Mouse (Mus musculus) heart, adult 2 months (tissue): ENCODE results near the gene Lamtor5.

ENCODE experiments used
- CTCF ChIP-seq: fragments of 200-600 bp; IDR thresholded peaks from 2 replicates; pipeline ENCODE4 v1.8.1; 2022; ENCODE audit warnings: antibody characterized with exemption, mild to moderate bottlenecking, moderate library complexity
- EP300 ChIP-seq: fragments of 200-500 bp; IDR thresholded peaks from 2 replicates; pipeline ENCODE4 v1.6.1; 2011; ENCODE audit warnings: low read depth, low read length, control low read depth; ENCODE audit not compliant: insufficient read depth
- POLR2A ChIP-seq: fragments of 200-500 bp; IDR thresholded peaks from 2 replicates; pipeline ENCODE4 v1.6.1; 2011; ENCODE audit warnings: mild to moderate bottlenecking, low read depth, low read length, control low read depth; ENCODE audit not compliant: insufficient read depth

DNA sequence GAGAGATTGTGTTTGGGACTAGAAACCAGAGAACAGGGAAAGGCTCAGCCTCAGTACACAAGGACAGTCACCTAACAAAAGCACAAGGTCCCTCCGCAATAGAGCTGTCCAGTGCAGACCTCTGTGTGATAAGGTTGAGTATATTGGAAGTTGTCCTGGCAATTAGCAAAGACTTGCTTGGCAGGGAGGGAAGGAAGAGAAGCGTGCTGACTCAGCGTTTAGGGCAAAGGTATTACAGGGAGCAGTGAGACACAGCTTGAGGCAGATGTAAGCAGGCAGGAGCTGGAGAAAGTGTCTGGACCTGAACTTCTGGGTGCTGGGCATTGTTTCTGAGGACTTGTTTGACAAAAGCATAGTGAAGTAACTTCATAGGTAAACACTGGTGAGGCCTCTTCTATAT, 22.7 kb upstream of the Lamtor5 start:
- TF ChIP-seq CTCF (no peak), EP300 (no peak), POLR2A (no peak)
